Mouse (Mus musculus) cerebellum, adult 2 months (tissue): ENCODE measurements around the gene Gm11541. TPM values are rescaled to one million over a fixed set of nuclear protein-coding genes. Genes with fewer than 3 reads are reported as not detected.

Experiments used
- DNase-seq, 2 experiments: peaks; one replicate each; pipeline ENCODE4 v3.0.0; 2021
- H3K27ac ChIP-seq: fragments of 200-500 bp; 2 replicates; pipeline ENCODE4 v1.5.1; 2012; ENCODE audit warnings: low read length, control low read depth, inconsistent platforms; ENCODE audit not compliant: insufficient read depth
- H3K27me3 ChIP-seq: fragments of 200-500 bp; 2 replicates; pipeline ENCODE4 v1.6.1; 2012; ENCODE audit warnings: inconsistent platforms, mild to moderate bottlenecking, low read length, moderate library complexity; ENCODE audit not compliant: control insufficient read depth, insufficient read depth
- H3K4me1 ChIP-seq: fragments of 200-500 bp; 2 replicates; pipeline ENCODE4 v1.6.1; 2011; ENCODE audit warnings: low read length; ENCODE audit not compliant: control insufficient read depth, insufficient read depth
- H3K4me3 ChIP-seq: fragments of 200-500 bp; replicated peaks from 2 replicates; pipeline ENCODE3; 2011; ENCODE audit warnings: mild to moderate bottlenecking, low read depth, low read length, control low read depth; ENCODE audit not compliant: insufficient read depth
- CTCF ChIP-seq: fragments of 200-500 bp; IDR thresholded peaks from 2 replicates; pipeline ENCODE4 v1.5.1; 2011; ENCODE audit warnings: low read depth, mild to moderate bottlenecking, control low read depth, low read length, moderate library complexity, borderline replicate concordance; ENCODE audit not compliant: insufficient read depth
- POLR2A ChIP-seq: fragments of 200-500 bp; IDR thresholded peaks from 2 replicates; pipeline ENCODE4 v1.6.1; 2011; ENCODE audit warnings: low read length, control low read depth, borderline replicate concordance; ENCODE audit not compliant: insufficient read depth
- WGBS: fragments of 180-500 bp; shearing (Covaris S2); methylation state at CpG from one replicate; pipeline ENCODE4 v1.1.7; 2018; 5-methylcytosine and 5-hydroxymethylcytosine counted together
- polyA plus RNA-seq: library from polyadenylated mRNA; depleted of rRNA; stranded (reverse); fragments of >200 nt; gene quantifications from 2 replicates; pipeline ENCODE4 v1.2.3, GENCODE M21; 2012

The Gm11541 gene
- polyA plus RNA-seq, 1 experiment: not detected

DNA sequence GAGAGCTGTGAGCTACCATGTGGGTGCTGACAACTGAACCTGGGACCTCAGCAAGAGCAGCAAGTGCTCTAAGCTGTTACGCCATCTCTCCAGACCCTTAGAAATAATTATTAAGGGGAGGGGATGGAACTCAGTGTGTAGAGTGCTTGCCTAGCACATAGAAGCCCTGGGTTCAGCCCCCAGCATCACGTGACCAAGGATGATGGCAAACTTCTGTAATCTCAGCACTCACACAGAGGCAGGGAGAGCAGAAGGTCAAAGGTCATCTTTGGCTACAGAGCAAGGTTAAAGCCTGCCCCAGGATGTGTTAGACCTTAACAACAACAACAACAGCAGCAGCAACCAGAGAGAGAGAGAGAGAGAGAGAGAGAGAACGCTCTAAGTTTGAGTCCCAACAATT, 24.2 kb upstream of the Gm11541 start:
- Histone ChIP-seq H3K27me3 (no peaks in the 10 kb centered on the region), H3K4me1 (no peaks in the 10 kb centered on the region), H3K27ac (no peak overlapping the region), H3K4me3 (no peak overlapping the region)
- TF ChIP-seq POLR2A (no peak), CTCF (no peak)
- no peak for DNase-seq
- WGBS: 86% methylated on average over 3 of the region's 3 CpGs

GRCm38 (mm10) chr11:94727306-94727705, 23.0 kb upstream of the Gm11541 start:
- no peak for TF ChIP-seq POLR2A
- no peak for TF ChIP-seq CTCF
- DNase-seq: no peak
- Histone ChIP-seq H3K27ac (no peak overlapping the region), H3K27me3 (no peaks in the 10 kb centered on the region), H3K4me3 (no peak overlapping the region), H3K4me1 (no peaks in the 10 kb centered on the region)
- WGBS: 76% methylated on average over 3 of the region's 3 CpGs

DNA sequence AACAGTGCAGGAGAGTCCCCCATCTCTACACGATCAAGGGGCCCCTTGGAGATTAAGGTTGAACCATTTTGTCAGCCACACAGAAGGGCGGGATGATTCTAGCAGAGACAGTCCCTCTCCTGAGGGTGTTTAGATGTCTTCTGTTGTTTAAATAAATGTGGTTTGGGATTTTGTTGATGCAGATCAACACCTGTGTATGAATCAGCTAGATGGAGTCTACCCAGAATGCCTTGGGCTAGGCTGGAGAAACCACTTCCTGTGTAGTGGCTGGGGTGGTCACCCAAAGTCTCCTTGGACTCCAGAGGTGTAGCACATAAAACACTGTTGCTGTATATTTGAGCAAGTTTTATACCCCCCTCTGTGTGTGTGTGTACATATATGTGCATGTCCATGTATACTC, 14.9 kb upstream of the Gm11541 start:
- 90% methylated on average over 2 of the region's 2 CpGs for WGBS
- no peaks in the 10 kb centered on the region for H3K27me3 ChIP-seq
- no peak for DNase-seq
- H3K4me3 ChIP-seq: no peak overlapping the region
- no peak overlapping the region for H3K27ac ChIP-seq
- TF ChIP-seq POLR2A (no peak), CTCF (no peak)
- H3K4me1 ChIP-seq: peaks cover 3% of the 10 kb centered on the region; the same call in 1 of the 2 replicates

- H3K27ac ChIP-seq: no peak overlapping the region
- H3K4me3 ChIP-seq: no peak overlapping the region
- peaks cover 3% of the 10 kb centered on the region; the same call in 1 of the 2 replicates for H3K4me1 ChIP-seq
- DNase-seq: no peak
- no peaks in the 10 kb centered on the region for H3K27me3 ChIP-seq
- TF ChIP-seq CTCF (no peak), POLR2A (no peak)
- WGBS: 83% methylated on average over 7 of the region's 7 CpGs
These were observed 14.0 kb upstream of the Gm11541 start for GRCm38 (mm10) chr11:94718113-94718909.

GRCm38 (mm10) chr11:94717239-94717638, 12.9 kb upstream of the Gm11541 start:
- TF ChIP-seq POLR2A: no peak
- no peak for TF ChIP-seq CTCF
- Histone ChIP-seq H3K27me3 (no peaks in the 10 kb centered on the region), H3K4me1 (peaks cover 3% of the 10 kb centered on the region; the same call in 1 of the 2 replicates), H3K27ac (no peak overlapping the region), H3K4me3 (no peak overlapping the region)
- no peak for DNase-seq
- WGBS: 45% methylated on average over 11 of the region's 11 CpGs

DNA sequence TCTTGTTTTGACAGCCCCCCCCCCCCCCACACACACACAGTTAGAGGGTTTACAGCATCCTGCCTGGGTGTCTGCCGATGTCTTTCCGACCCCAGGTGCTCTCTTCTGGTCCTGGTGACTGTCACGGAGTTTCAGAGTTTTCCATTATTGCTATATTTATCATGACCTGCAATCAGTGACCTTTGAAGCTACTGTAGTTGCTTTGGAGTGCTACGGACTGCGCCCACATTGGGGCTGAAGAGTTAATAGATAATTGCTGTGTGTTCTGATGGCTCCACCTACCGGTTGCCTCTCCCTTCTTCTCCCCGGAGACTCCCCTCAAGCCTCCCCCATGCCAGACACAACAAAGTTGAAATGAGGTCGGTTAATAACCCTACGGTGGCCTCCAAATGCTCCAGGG, 12.5 kb upstream of the Gm11541 start:
- H3K4me3 ChIP-seq: peak overlapping the region; percentile 37
- no peak overlapping the region for H3K27ac ChIP-seq
- no peaks in the 10 kb centered on the region for H3K27me3 ChIP-seq
- no peak for TF ChIP-seq POLR2A
- TF ChIP-seq CTCF: peak; percentile 65
- peak; percentile 32 for DNase-seq
- peaks cover 3% of the 10 kb centered on the region; the same call in 1 of the 2 replicates for H3K4me1 ChIP-seq
- 8% methylated on average over 9 of the region's 9 CpGs for WGBS

DNA sequence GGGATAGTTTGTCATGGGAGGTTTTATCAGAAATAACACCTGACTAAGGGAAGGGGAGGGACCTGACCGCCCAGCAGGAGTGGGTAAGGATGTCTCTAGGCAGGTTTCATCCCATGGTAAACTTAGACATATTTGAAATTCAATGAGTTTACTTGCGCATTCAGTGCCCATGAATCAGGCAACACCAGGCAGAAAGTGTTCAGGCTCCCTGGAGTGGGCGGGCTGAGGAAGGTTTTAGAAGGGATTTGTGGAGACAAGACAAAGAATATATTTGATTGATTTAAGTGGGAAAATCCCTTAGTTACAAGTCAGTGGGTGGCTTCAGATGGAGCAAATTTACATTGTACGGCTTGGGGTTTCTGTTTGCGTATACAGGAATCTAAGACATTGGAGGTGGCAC, 11.3 kb upstream of the Gm11541 start:
- H3K4me3 ChIP-seq: no peak overlapping the region
- H3K27me3 ChIP-seq: no peaks in the 10 kb centered on the region
- no peak overlapping the region for H3K27ac ChIP-seq
- TF ChIP-seq CTCF (no peak), POLR2A (no peak)
- no peak for DNase-seq
- peaks cover 3% of the 10 kb centered on the region; the same call in 1 of the 2 replicates for H3K4me1 ChIP-seq
- WGBS: 94% methylated on average over 5 of the region's 5 CpGs

DNA sequence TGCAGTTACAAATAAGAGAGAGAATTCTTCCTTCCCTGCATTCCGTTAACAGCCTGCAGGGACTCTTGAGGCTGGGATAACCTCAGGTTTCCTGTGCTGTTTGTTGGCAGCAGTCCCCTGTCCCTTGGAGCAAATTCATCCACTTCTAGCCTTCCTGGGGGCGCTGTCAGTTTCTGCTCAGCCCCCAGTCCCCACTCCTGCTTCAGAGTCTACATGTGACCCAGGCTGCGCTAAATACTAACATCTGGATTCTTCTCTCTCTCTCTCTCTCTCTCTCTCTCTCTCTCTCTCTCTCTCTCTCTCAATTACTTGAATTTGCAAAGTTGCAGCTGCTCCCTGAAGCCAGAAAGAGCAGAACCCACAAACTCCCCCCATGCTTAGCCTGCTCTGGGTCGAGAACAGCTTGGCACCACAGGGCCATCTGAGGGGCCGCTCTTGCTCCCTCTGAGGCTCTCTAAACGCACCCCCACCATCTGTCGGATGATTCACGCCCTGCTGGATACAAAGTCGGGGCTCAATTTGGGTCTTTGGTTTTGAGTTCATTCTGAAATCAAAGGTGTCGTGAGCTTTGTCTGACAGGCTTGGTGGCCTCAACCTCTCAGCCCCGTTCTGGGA, 9.1 kb upstream of the Gm11541 start:
- TF ChIP-seq CTCF (no peak), POLR2A (no peak)
- peaks cover 3% of the 10 kb centered on the region; the same call in 1 of the 2 replicates for H3K4me1 ChIP-seq
- no peak overlapping the region for H3K4me3 ChIP-seq
- 17% methylated on average over 11 of the region's 11 CpGs for WGBS
- peak in 1 of 2 experiments; percentile 5 for DNase-seq
- no peak overlapping the region for H3K27ac ChIP-seq
- H3K27me3 ChIP-seq: no peaks in the 10 kb centered on the region
